8 mouse cellular contexts compared by ENCODE assay signal in the genomic region with DNA sequence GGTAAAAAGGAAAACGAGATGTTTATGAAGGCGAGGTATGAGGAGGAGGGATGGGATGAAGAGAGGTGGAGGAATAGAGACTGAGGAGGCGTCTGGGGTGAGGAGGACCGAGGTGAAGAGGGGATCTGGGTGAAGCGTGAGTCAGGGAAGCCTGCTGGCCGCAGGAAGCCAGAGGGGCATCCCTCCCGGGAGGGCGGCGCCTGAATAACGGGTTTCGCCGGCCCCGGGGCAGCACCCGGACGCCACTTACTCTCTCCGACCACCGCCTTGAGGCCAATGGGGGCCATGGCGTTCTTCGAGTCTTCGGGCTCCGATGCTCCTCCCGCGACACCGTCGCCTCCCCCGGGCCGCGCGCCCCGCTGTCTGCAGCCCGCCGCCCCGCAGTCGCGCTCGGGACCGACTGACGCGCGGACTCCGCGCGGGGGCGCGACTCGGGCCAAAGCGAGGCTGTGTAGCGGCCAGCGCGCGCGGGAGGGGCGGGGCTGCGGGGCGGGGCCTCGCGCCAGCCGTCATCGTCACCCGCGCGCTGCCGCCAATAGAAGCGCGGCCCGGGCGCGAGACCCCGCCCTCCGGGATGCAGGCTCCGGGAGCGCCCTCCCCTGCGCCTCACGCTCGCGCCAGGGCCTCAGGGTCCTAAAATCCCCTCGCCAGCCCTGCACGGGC. TPM values are rescaled to one million over a fixed set of nuclear protein-coding genes. Genes with fewer than 3 reads are reported as not detected.
DNase-seq lines count a peak whose midpoint lies in the region; ATAC-seq lines count a peak whose summit lies in the region.

A gene (minus strand): TSS at position 441 of the 663 bp plus-strand sequence.

- 1% methylated on average over 69 of the region's 78 CpGs for WGBS in intestine, embryonic 14.5 days
- under 1% methylated on average over 57 of the region's 78 CpGs for WGBS in midbrain, embryonic 11.5 days

- peak within 1 kb of the TSS; percentile 78 for H3K4me3 ChIP-seq in intestine, embryonic 14.5 days (ENCODE audit: low read depth, low read length)
- peak within 1 kb of the TSS; percentile 62 for H3K4me3 ChIP-seq in midbrain, embryonic 11.5 days (ENCODE audit: low read depth, low read length)

- peak within 1 kb of the TSS; percentile 82 for H3K27ac ChIP-seq in intestine, embryonic 14.5 days (ENCODE audit: low read depth)
- H3K27ac ChIP-seq in midbrain, embryonic 11.5 days (ENCODE audit: low read depth, low read length): peak within 1 kb of the TSS; percentile 21; the same call in 1 of the 2 replicates

- H3K27me3 ChIP-seq in intestine, embryonic 14.5 days (replicated peaks; ENCODE audit: control insufficient read depth, insufficient read depth, low read length): peaks cover 4% of the 10 kb centered on the region; the same call in 1 of the 2 replicates
- peaks cover 6% of the 10 kb centered on the region; the same call in 1 of the 2 replicates for H3K27me3 ChIP-seq in midbrain, embryonic 11.5 days (ENCODE audit: control insufficient read depth, insufficient read depth, low read length)

- peak within 1 kb of the TSS; percentile 93 for H3K4me2 ChIP-seq in intestine, embryonic 14.5 days (ENCODE audit: low read length)
- peak within 1 kb of the TSS; percentile 96 for H3K4me2 ChIP-seq in midbrain, embryonic 11.5 days

- intact Hi-C loops in left cerebral cortex, postnatal 4 days (cut with DNase I): loop anchor here (5.0 kb wide), 1 partner anchor 135 kb away; a partner anchor contains a TSS

- no peaks in the 10 kb centered on the region for H3K9me3 ChIP-seq in intestine, embryonic 14.5 days (ENCODE audit: control insufficient read depth, low read length)
- no peaks in the 10 kb centered on the region for H3K9me3 ChIP-seq in midbrain, embryonic 11.5 days (ENCODE audit: control insufficient read depth, low read length)

- DNase-seq in adrenal gland, adult 8-10 months: peak; percentile 80
- DNase-seq in embryo, embryonic 11 days: peak; percentile 98
- peak; percentile 93 for DNase-seq in gastrocnemius, postnatal 25 days
- peak; percentile 89 for DNase-seq in intestine, embryonic 14.5 days (ENCODE audit: low spot score)
- peak; percentile 95 for DNase-seq in left cerebral cortex, postnatal 4 days
- peak; percentile 99 for DNase-seq in midbrain, embryonic 11.5 days (ENCODE audit: low spot score, missing footprints)
- DNase-seq in right cerebral cortex, postnatal 4 days: peak; percentile 94
- DNase-seq in yolk sac, embryonic 10.5 days (ENCODE audit: low spot score): peak; percentile 85

- peak within 1 kb of the TSS; percentile 61 for H3K9ac ChIP-seq in intestine, embryonic 14.5 days (ENCODE audit: low read length)
- peak within 1 kb of the TSS; percentile 61 for H3K9ac ChIP-seq in midbrain, embryonic 11.5 days (ENCODE audit: low read length)

- ATAC-seq in intestine, embryonic 14.5 days (replicated peaks; ENCODE audit: low FRiP score, low TSS enrichment, low read depth): peak; percentile 90
- peak; percentile 97 for ATAC-seq in midbrain, embryonic 11.5 days (ENCODE audit: low FRiP score)

- 0 out of 2 replicates have a peak, but pooled peaks cover 2% of the 10 kb centered on the region for H3K4me1 ChIP-seq in intestine, embryonic 14.5 days (replicated peaks; ENCODE audit: control insufficient read depth, insufficient read depth, low read length)
- peaks cover 5% of the 10 kb centered on the region; the same call in 1 of the 2 replicates for H3K4me1 ChIP-seq in midbrain, embryonic 11.5 days (ENCODE audit: control insufficient read depth, insufficient read depth, low read length)

- H3K36me3 ChIP-seq in intestine, embryonic 14.5 days (ENCODE audit: control insufficient read depth, insufficient read depth, low read length): peaks cover 1% of the 10 kb centered on the region; the same call in 1 of the 2 replicates
- no peaks in the 10 kb centered on the region for H3K36me3 ChIP-seq in midbrain, embryonic 11.5 days (ENCODE audit: control insufficient read depth, insufficient read depth, low read length)

RNA-seq across cellular contexts. Expression of the gene that starts here (rescaled TPM):
- 10 to 100 TPM; 23.8 to 50.5 (median 37.5) TPM for total RNA-seq in adrenal gland, adult 8-10 months (2022)
- total RNA-seq in gastrocnemius, postnatal 25 days (2021): 1 to 10 TPM; 2.7 to 3.8 TPM
- 26.7 and 27.0 TPM in 2 replicates for polyA plus RNA-seq in intestine, embryonic 14.5 days (2014; fragmentation: Nextera tagmentation; extraction: Ambion mirVana)
- 100 to 1,000 TPM; 557 to 578 TPM for total RNA-seq in left cerebral cortex, postnatal 4 days (2021)
- polyA plus RNA-seq in midbrain, embryonic 11.5 days (2014; fragmentation: Nextera tagmentation; extraction: Ambion mirVana): 51.4 and 53.8 TPM in 2 replicates

Comparison
In these comparisons a context has a peak if more than half of its experiments do, and no peak if none do; other contexts are left out.
1. Peak in every context shown above with its lines: DNase-seq, ATAC-seq, H3K4me3 ChIP-seq and H3K27ac ChIP-seq.
2. RNA of the gene that starts here (total RNA-seq): 557 to 578 TPM in left cerebral cortex, postnatal 4 days; 23.8 to 50.5 TPM in adrenal gland, adult 8-10 months and 2.7 to 3.8 TPM in gastrocnemius, postnatal 25 days; every median in the first group is over 10 times any median in the second.